Mouse (Mus musculus) spleen, adult 2 months (tissue): ENCODE data around the gene Nol11. TPM values are rescaled to one million over a fixed set of nuclear protein-coding genes. Genes with fewer than 3 reads are reported as not detected.
"Not testable (repeated sequence)": the region's sequence is repeated elsewhere in the genome, so short reads cannot be mapped to it uniquely, and the experiment has no call there.

Source experiments
- DNase-seq, 2 experiments: peaks; one replicate each; pipeline versions ENCODE4 v3.0.0 to v3.0.0-alpha.2; 2012 to 2021; ENCODE audit warnings: low spot score in 2 of 2, low read depth in 1 of 2
- H3K27ac ChIP-seq: fragments of 200-500 bp; 2 replicates; pipeline ENCODE4 v1.5.1; 2012; ENCODE audit warnings: low read length, inconsistent platforms; ENCODE audit not compliant: insufficient read depth
- H3K27me3 ChIP-seq: fragments of 200-500 bp; 2 replicates; pipeline ENCODE4 v1.6.1; 2012; ENCODE audit warnings: mild to moderate bottlenecking, moderate library complexity, low read length, inconsistent platforms; ENCODE audit not compliant: control insufficient read depth, insufficient read depth
- H3K36me3 ChIP-seq: fragments of 200-500 bp; 2 replicates; pipeline ENCODE4 v1.6.1; 2012; ENCODE audit warnings: mild to moderate bottlenecking, low read length, inconsistent platforms; ENCODE audit not compliant: control insufficient read depth, insufficient read depth
- H3K4me1 ChIP-seq: fragments of 200-500 bp; 2 replicates; pipeline ENCODE4 v1.6.1; 2011; ENCODE audit warnings: inconsistent platforms; ENCODE audit not compliant: control insufficient read depth, insufficient read depth, insufficient read length
- H3K4me3 ChIP-seq: fragments of 200-500 bp; 2 replicates; pipeline ENCODE4 v1.5.1; 2011; ENCODE audit warnings: mild to moderate bottlenecking, inconsistent platforms; ENCODE audit not compliant: insufficient read depth, insufficient read length; ENCODE audit errors: extremely low read depth
- CTCF ChIP-seq: fragments of 200-500 bp; IDR thresholded peaks from 2 replicates; pipeline ENCODE4 v1.5.1; 2011; ENCODE audit warnings: mild to moderate bottlenecking, inconsistent platforms; ENCODE audit not compliant: insufficient read depth, insufficient read length, insufficient replicate concordance; ENCODE audit errors: extremely low read depth
- POLR2A ChIP-seq: fragments of 200-500 bp; IDR thresholded peaks from 2 replicates; pipeline ENCODE4 v1.6.1; 2011; ENCODE audit warnings: low read depth, low read length, inconsistent platforms
- WGBS: fragments of 180-500 bp; shearing (Covaris S2); methylation state at CpG from one replicate; pipeline ENCODE4 v1.1.7; 2018; 5-methylcytosine and 5-hydroxymethylcytosine counted together
- polyA plus RNA-seq: library from polyadenylated mRNA; depleted of rRNA; stranded (reverse); fragments of >200 nt; gene quantifications from 2 replicates; pipeline ENCODE4 v1.2.3, GENCODE M21; 2012

Nol11 gene
- polyA plus RNA-seq, 1 experiment, result 4.7 TPM

DNA sequence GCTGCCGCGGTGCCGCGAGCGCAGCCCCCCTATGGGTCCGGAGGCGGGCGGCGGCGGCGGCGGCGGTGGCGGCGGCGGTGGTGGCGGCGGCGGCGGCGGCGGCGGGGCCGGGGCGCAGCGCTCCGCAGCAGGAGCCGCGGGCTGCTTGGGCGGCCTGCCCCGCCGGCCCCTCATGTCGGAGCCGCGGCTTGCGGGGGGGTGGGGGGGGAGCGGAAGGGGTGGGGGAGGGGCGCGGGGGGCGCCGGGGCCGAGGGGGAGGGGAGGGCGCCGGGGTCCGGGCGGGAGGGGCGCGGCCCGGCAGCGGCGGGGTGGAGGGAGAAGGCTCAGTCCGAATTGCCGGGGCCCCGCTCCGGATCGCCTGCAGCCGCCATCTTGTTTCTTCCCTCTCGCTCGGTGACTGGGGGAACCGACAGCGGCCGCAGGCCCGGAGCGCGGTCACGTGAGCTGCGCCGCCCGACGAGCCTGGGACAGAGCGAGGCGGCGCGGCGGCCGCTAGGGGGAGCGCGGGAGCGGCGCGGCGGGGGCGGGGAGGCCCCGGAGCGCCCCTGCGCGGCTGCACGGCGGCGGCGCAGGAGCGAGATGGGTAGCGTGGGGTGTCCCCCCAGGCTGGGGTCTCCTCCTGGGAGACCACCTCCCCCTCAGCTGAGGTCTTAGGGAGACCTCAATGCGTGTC is 57.3 kb downstream of the Nol11 start, which contains the start of gene Bptf:
TSS of gene Bptf (minus strand) at position 379 of the 673 bp plus-strand sequence.
- Histone ChIP-seq H3K4me3 (peak within 1 kb of the TSS; percentile 84), H3K27me3 (0 out of 2 replicates have a peak, but pooled peaks cover 3% of the 10 kb centered on the region), H3K27ac (peak within 1 kb of the TSS; percentile 86), H3K36me3 (no peaks in the 10 kb centered on the region), H3K4me1 (peaks cover 2% of the 10 kb centered on the region)
- DNase-seq, result peak; percentile 74 to 87
- TF ChIP-seq POLR2A (peak; percentile 46), CTCF (peak; percentile 69)
- WGBS, result 0% methylated on average over 53 of the region's 94 CpGs

DNA sequence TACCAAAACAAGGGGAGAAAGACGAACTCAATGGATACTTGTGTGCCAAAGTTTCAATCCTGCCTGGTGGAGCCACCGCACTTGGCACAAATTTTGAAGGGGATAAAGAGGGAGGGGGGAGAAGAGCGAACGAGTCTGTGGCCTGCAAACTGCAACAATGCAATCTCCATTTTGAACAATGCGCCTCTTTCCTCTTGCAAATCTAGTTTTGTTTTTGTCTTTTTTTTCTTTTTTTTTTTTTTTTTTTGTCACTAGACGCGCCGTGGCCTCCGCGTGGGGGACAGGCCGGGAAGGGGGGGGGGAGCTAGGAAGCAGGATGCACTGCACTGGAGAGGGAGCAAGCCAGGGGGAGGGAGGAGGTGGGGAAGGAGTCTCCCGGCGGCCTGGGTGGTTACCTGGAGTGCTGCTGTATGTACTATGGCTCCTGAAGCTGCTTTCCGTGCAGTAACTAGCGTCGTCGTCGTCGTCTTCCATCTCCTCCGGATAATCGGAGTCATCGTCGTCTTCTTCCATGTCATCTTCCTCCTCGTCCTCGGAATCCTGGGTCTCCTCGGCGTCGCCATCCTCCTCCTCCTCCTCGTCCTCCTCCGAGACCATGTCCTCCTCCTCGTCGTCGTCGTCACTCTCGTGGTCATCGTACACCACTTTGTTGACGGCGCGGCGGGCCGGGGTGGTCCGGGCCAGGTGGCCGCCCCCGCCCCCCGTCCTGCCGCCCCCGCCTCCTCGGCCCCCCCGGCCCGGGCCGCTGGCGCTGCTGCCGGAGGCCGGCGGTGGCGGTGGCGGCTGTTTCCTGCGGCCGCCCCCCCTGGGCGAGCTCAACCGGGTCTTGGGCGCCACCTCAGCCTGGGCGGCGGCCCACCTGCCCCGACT is 58.1 kb downstream of the Nol11 start:
- 1% methylated on average over 47 of the region's 65 CpGs for WGBS
- H3K4me3 ChIP-seq, result peak overlapping the region; percentile 84
- 0 out of 2 replicates have a peak, but pooled peaks cover 3% of the 10 kb centered on the region for H3K27me3 ChIP-seq
- no peaks in the 10 kb centered on the region for H3K36me3 ChIP-seq
- TF ChIP-seq POLR2A (0 out of 2 replicates have a peak, but pooled peaks have one; percentile 2), CTCF (no peak)
- H3K27ac ChIP-seq, result peak overlapping the region; percentile 86
- peak in 1 of 2 experiments; percentile 62 for DNase-seq
- peaks cover 5% of the 10 kb centered on the region for H3K4me1 ChIP-seq

DNA sequence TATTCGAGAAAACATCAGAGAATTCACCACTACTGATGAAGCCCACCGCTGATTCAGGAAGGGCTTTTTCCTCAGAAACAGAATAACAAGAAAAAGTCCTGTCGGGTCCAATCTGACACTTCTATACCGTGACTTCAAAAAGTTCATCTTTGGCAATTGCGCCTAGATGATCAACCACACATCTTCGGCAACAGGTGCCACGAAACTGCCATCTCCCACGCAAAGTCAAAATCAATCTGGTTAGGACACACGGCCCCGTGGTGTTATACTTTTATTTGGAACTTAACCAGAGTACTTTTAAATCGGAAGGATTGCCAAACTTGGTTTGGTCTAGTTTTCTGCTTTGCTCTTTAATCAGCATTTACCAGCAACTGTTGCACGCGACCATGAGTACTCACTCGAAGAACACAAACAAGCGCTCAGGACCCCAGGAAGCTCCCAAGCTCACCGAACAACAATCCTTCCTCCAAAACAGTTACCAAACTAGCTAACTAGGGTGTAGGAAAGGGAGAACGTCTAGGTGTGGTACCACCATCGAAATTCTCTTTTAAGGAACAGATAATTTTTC is 58.9 kb downstream of the Nol11 start:
- H3K27me3 ChIP-seq, result 0 out of 2 replicates have a peak, but pooled peaks cover 3% of the 10 kb centered on the region
- H3K27ac ChIP-seq, result peak overlapping the region; percentile 13; the same call in 1 of the 2 replicates
- no peak for DNase-seq
- H3K36me3 ChIP-seq, result no peaks in the 10 kb centered on the region; the same call in 1 of the 2 replicates
- WGBS, result 1% methylated on average over 18 of the region's 18 CpGs
- peaks cover 5% of the 10 kb centered on the region for H3K4me1 ChIP-seq
- peak overlapping the region; percentile 51 for H3K4me3 ChIP-seq
- TF ChIP-seq CTCF (no peak), POLR2A (no peak)

DNA sequence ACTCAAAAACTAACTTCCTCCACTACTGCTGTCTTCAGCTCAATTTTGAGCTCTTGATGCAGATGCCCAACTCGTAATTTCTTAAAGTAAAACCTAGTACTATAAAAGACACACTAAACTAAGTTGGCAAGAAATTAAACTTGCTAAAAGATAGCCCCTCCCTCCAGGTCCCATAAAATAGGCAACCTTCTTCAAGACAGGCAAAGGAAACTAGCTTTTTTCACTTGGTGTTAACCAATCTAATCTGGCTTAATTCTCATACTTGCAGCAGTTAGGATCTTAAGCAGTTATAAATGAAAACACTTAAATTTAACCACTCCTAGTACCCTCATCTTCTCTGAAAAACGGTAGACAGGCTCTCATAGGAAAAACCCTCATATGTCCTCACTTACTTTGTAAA is 59.5 kb downstream of the Nol11 start:
- 7% methylated on average over 2 of the region's 2 CpGs for WGBS
- H3K27ac ChIP-seq, result no peak overlapping the region
- H3K36me3 ChIP-seq, result no peaks in the 10 kb centered on the region; the same call in 1 of the 2 replicates
- peaks cover 7% of the 10 kb centered on the region for H3K4me1 ChIP-seq
- no peak overlapping the region; the same call in 1 of the 2 replicates for H3K4me3 ChIP-seq
- TF ChIP-seq POLR2A, result no peak
- DNase-seq, result no peak
- H3K27me3 ChIP-seq, result 0 out of 2 replicates have a peak, but pooled peaks cover 3% of the 10 kb centered on the region

DNA sequence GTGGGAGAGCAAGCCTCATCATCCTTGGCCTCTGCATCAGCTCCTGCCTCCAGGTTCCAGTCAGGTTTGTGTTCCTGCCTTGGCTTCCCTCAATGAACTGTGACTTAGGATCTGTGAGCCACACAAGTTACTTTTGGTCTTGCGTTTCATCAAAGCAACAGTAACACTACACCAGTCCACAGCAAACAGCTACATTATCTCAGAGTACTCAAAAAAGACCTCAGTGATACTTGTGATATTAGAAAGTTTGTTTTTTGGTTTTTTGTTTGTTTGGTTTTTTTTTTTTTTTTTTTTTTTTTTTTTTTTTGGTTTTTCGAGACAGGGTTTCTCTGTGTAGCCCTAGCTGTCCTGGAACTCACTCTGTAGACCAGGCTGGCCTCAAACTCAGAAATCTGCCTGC is 62.5 kb downstream of the Nol11 start:
- DNase-seq, H3K4me3 ChIP-seq, H3K27me3 ChIP-seq, H3K36me3 ChIP-seq, H3K27ac ChIP-seq: not testable (repeated sequence)
- 80% methylated on average over 2 of the region's 2 CpGs for WGBS
- H3K4me1 ChIP-seq, result peaks cover 16% of the 10 kb centered on the region

DNA sequence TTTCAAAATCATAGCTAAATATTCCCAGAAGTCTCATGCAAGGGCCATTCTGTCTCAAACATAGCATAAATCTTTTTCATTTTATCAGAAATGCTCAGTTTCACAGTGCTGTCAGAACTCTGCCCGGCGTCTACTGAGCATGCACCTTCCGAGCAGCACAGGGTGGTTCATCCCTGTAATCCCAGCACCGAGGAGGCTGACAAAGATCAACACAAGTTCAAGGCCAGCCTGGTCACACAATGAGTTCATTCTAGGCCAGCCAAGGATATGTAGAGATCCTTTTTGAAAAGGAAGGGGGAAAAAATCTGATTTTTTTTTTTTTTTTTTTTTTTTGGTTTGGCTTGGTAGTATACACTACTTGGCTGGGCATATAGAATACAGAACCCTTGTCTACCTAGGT is 64.2 kb downstream of the Nol11 start:
- H3K27ac ChIP-seq, result no peak overlapping the region
- H3K36me3 ChIP-seq, result no peaks in the 10 kb centered on the region; the same call in 1 of the 2 replicates
- no peak for DNase-seq
- 82% methylated on average over 4 of the region's 4 CpGs for WGBS
- H3K27me3 ChIP-seq, result no peaks in the 10 kb centered on the region
- H3K4me3 ChIP-seq, result no peak overlapping the region
- H3K4me1 ChIP-seq, result peaks cover 18% of the 10 kb centered on the region; the same call in 1 of the 2 replicates
- TF ChIP-seq CTCF, result no peak
- no peak for TF ChIP-seq POLR2A
